Mouse (Mus musculus) C2C12 (cell line): ENCODE results near the gene Tbk1.

ENCODE experiments used
- CEBPB ChIP-seq: IDR thresholded peaks from one replicate; pipeline ENCODE4 v1.6.1; 2011; ENCODE audit warnings: low read depth, mild to moderate bottlenecking, control low read depth, moderate library complexity
- CTCF ChIP-seq: IDR thresholded peaks from one replicate; pipeline ENCODE4 v1.5.1; 2011; ENCODE audit not compliant: control insufficient read depth, insufficient read depth, insufficient read length
- FOSL1 ChIP-seq: IDR thresholded peaks from one replicate; pipeline ENCODE4 v1.8.0; 2011; ENCODE audit warnings: mild to moderate bottlenecking, low read length; ENCODE audit not compliant: poor library complexity, insufficient read depth, severe bottlenecking
- MAX ChIP-seq: IDR thresholded peaks from one replicate; pipeline ENCODE4 v1.6.1; 2011; ENCODE audit warnings: mild to moderate bottlenecking, control low read depth
- MYOG ChIP-seq: IDR thresholded peaks from one replicate; pipeline ENCODE4 v1.6.1; 2011; ENCODE audit not compliant: control insufficient read depth, insufficient read length; ENCODE audit errors: extremely low read depth
- USF1 ChIP-seq: IDR thresholded peaks from one replicate; pipeline ENCODE4 v1.6.1; 2011; ENCODE audit warnings: low read depth, mild to moderate bottlenecking, control low read depth, moderate library complexity

DNA sequence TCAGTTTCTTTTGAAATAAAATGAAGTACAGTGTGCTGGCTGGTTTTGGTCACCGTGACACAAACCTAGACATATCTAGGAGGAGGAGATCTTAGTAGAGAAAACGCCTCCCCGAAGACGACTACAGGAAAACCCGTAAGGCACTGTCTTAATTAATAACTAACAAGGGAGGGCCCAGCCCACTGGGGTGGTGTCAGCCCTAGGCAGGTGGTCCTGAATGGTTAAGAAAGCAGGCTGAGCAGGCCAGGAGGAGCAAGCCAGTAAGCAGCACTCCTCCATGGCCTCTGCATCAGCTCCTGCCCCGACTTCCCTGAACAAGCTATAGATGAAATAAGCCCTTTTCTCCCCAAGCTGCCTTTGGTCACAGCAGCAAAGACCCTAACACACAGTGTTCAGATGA is 16.8 kb downstream of the Tbk1 start:
- TF ChIP-seq CTCF (no peak), MAX (no peak), FOSL1 (no peak), USF1 (no peak), MYOG (no peak), CEBPB (no peak)
